Mouse (Mus musculus): Measurements from ENCODE around the gene Aig1. TPM values are rescaled to one million over a fixed set of nuclear protein-coding genes. Genes with fewer than 3 reads are reported as not detected.
A peak's percentile ranks its signal among the peaks of the same experiment; 100 is the strongest.

The Aig1 gene
- polyA plus RNA-seq, 1 experiment from 2014 or later = 39.1 TPM

- no peaks in the 10 kb centered on the region for H3K36me3 ChIP-seq (ENCODE audit: control insufficient read depth, insufficient read depth, low read length)
- no peaks in the 10 kb centered on the region for H3K9me3 ChIP-seq (ENCODE audit: control insufficient read depth, low read length)
- WGBS = 89% methylated on average over 5 of the region's 5 CpGs
- no peak overlapping the region for H3K4me2 ChIP-seq (replicated peaks; ENCODE audit: low read depth, low read length)
- ATAC-seq (ENCODE audit: low FRiP score, low TSS enrichment) = no peak
- H3K9ac ChIP-seq (ENCODE audit: low read depth, low read length) = no peak overlapping the region
- H3K27ac ChIP-seq (ENCODE audit: low read depth, low read length) = no peak overlapping the region
- no peaks in the 10 kb centered on the region for H3K27me3 ChIP-seq (ENCODE audit: control insufficient read depth, insufficient read depth, low read length)
- H3K4me3 ChIP-seq (ENCODE audit: low read length) = no peak overlapping the region
- H3K4me1 ChIP-seq (ENCODE audit: control insufficient read depth, insufficient read depth, low read length) = no peaks in the 10 kb centered on the region
Measured at GRCm38 (mm10) chr10:13753777-13754176, 115.0 kb downstream of the Aig1 start.

- Histone ChIP-seq H3K27me3 (ENCODE audit: control insufficient read depth, insufficient read depth, low read length) (no peaks in the 10 kb centered on the region), H3K9me3 (ENCODE audit: control insufficient read depth, low read length) (no peaks in the 10 kb centered on the region), H3K4me1 (ENCODE audit: control insufficient read depth, insufficient read depth, low read length) (no peaks in the 10 kb centered on the region), H3K9ac (ENCODE audit: low read depth, low read length) (no peak overlapping the region), H3K36me3 (ENCODE audit: control insufficient read depth, insufficient read depth, low read length) (no peaks in the 10 kb centered on the region), H3K4me2 (replicated peaks; ENCODE audit: low read depth, low read length) (no peak overlapping the region), H3K27ac (ENCODE audit: low read depth, low read length) (no peak overlapping the region), H3K4me3 (ENCODE audit: low read length) (no peak overlapping the region)
- ATAC-seq (ENCODE audit: low FRiP score, low TSS enrichment) = no peak
- WGBS = 88% methylated on average over 18 of the region's 18 CpGs
Measured at GRCm38 (mm10) chr10:13739494-13740140, 129.2 kb downstream of the Aig1 start.

- 88% methylated on average over 4 of the region's 4 CpGs for WGBS
- Histone ChIP-seq H3K9me3 (ENCODE audit: control insufficient read depth, low read length) (no peaks in the 10 kb centered on the region), H3K27ac (ENCODE audit: low read depth, low read length) (no peak overlapping the region), H3K27me3 (ENCODE audit: control insufficient read depth, insufficient read depth, low read length) (no peaks in the 10 kb centered on the region), H3K4me2 (replicated peaks; ENCODE audit: low read depth, low read length) (no peak overlapping the region), H3K9ac (ENCODE audit: low read depth, low read length) (no peak overlapping the region), H3K4me3 (ENCODE audit: low read length) (no peak overlapping the region), H3K36me3 (ENCODE audit: control insufficient read depth, insufficient read depth, low read length) (no peaks in the 10 kb centered on the region), H3K4me1 (ENCODE audit: control insufficient read depth, insufficient read depth, low read length) (no peaks in the 10 kb centered on the region)
- ATAC-seq (ENCODE audit: low FRiP score, low TSS enrichment) = no peak
Measured at GRCm38 (mm10) chr10:13730039-13730748, 138.6 kb downstream of the Aig1 start.

- Histone ChIP-seq H3K4me2 (replicated peaks; ENCODE audit: low read depth, low read length) (no peak overlapping the region), H3K9me3 (ENCODE audit: control insufficient read depth, low read length) (no peaks in the 10 kb centered on the region), H3K36me3 (ENCODE audit: control insufficient read depth, insufficient read depth, low read length) (no peaks in the 10 kb centered on the region), H3K4me3 (ENCODE audit: low read length) (no peak overlapping the region), H3K4me1 (ENCODE audit: control insufficient read depth, insufficient read depth, low read length) (no peaks in the 10 kb centered on the region), H3K27ac (ENCODE audit: low read depth, low read length) (no peak overlapping the region), H3K27me3 (ENCODE audit: control insufficient read depth, insufficient read depth, low read length) (no peaks in the 10 kb centered on the region), H3K9ac (ENCODE audit: low read depth, low read length) (no peak overlapping the region)
- 51% methylated on average over 6 of the region's 6 CpGs for WGBS
- ATAC-seq (ENCODE audit: low FRiP score, low TSS enrichment) = no peak
Measured at GRCm38 (mm10) chr10:13727676-13728075, 141.1 kb downstream of the Aig1 start.

DNA sequence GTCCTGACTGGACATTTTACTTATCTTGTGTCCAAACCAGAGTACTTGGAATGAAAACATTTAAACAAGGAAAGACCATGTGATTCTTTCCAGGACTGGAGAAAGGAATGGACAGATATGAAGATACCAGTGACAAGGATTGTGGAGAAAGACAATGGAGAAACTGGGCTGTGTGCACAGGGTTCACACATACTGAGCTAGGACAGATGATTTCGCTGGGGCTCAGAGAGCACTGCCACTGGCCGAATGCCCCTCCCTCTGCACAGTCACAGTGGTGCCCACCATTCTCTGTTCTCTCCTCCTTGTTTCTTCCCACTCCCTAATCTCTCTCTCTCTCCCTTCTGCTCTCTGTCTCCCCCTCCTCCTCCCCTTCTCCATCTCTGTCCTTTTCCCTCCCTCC, 142.6 kb downstream of the Aig1 start:
- WGBS = 95% methylated on average over 2 of the region's 2 CpGs
- Histone ChIP-seq H3K4me3 (ENCODE audit: low read length) (no peak overlapping the region), H3K9me3 (ENCODE audit: control insufficient read depth, low read length) (no peaks in the 10 kb centered on the region), H3K27ac (ENCODE audit: low read depth, low read length) (no peak overlapping the region), H3K4me1 (ENCODE audit: control insufficient read depth, insufficient read depth, low read length) (no peaks in the 10 kb centered on the region), H3K36me3 (ENCODE audit: control insufficient read depth, insufficient read depth, low read length) (no peaks in the 10 kb centered on the region), H3K4me2 (replicated peaks; ENCODE audit: low read depth, low read length) (no peak overlapping the region), H3K27me3 (ENCODE audit: control insufficient read depth, insufficient read depth, low read length) (no peaks in the 10 kb centered on the region), H3K9ac (ENCODE audit: low read depth, low read length) (no peak overlapping the region)
- no peak for ATAC-seq (ENCODE audit: low FRiP score, low TSS enrichment)

DNA sequence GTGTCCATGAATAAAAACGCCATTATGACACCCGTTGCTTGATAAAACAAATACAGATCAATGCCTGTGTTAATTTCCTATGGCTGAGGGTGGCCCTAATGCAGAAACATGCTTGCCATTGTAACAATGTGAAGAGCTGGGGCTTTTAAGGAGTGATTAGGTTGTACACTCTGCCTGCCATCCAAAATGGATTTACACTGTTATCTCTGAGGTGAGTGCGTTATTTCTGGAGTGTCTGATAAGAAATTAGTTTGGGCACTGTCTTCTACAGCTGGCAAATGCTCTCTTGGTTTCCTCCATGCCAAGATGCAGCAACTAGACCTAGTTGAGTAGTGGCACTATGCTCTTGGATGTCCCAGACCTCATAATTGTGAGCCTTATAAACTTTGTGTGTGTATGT, 143.5 kb downstream of the Aig1 start:
- Histone ChIP-seq H3K4me2 (replicated peaks; ENCODE audit: low read depth, low read length) (no peak overlapping the region), H3K9ac (ENCODE audit: low read depth, low read length) (no peak overlapping the region), H3K4me1 (ENCODE audit: control insufficient read depth, insufficient read depth, low read length) (no peaks in the 10 kb centered on the region), H3K27me3 (ENCODE audit: control insufficient read depth, insufficient read depth, low read length) (no peaks in the 10 kb centered on the region), H3K36me3 (ENCODE audit: control insufficient read depth, insufficient read depth, low read length) (no peaks in the 10 kb centered on the region), H3K9me3 (ENCODE audit: control insufficient read depth, low read length) (no peaks in the 10 kb centered on the region), H3K27ac (ENCODE audit: low read depth, low read length) (no peak overlapping the region), H3K4me3 (ENCODE audit: low read length) (no peak overlapping the region)
- WGBS = 88% methylated on average over 3 of the region's 3 CpGs
- no peak for ATAC-seq (ENCODE audit: low FRiP score, low TSS enrichment)

DNA sequence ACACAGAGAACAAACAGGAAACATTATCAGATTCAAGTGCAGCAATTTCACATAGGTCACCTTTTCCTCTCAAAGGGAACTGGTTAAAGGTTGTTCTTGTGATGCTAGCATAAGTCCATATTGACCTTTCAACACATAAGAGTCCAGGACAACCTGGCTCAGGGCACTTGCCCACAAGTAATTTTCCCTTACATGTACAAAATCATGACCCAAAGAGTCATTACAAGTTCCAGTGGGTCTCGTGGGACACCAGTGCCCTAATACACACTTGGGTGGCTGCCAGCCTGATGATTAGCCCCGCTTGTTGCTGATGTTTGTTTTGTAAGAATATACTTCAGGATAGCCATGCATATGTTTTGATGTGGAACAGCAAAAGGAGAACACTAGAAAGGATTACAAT, 152.6 kb downstream of the Aig1 start:
- Histone ChIP-seq H3K4me1 (ENCODE audit: control insufficient read depth, insufficient read depth, low read length) (peaks cover 16% of the 10 kb centered on the region), H3K4me2 (replicated peaks; ENCODE audit: low read depth, low read length) (no peak overlapping the region), H3K27me3 (ENCODE audit: control insufficient read depth, insufficient read depth, low read length) (no peaks in the 10 kb centered on the region), H3K27ac (ENCODE audit: low read depth, low read length) (no peak overlapping the region), H3K36me3 (ENCODE audit: control insufficient read depth, insufficient read depth, low read length) (no peaks in the 10 kb centered on the region), H3K9me3 (ENCODE audit: control insufficient read depth, low read length) (no peaks in the 10 kb centered on the region; the same call in 1 of the 2 replicates), H3K4me3 (ENCODE audit: low read length) (no peak overlapping the region), H3K9ac (ENCODE audit: low read depth, low read length) (no peak overlapping the region)
- no peak for ATAC-seq (ENCODE audit: low FRiP score, low TSS enrichment)
- 31% methylated on average over 2 of the region's 2 CpGs for WGBS

- H3K4me1 ChIP-seq (ENCODE audit: control insufficient read depth, insufficient read depth, low read length) = peaks cover 16% of the 10 kb centered on the region
- WGBS = 85% methylated on average over 6 of the region's 6 CpGs
- ATAC-seq (ENCODE audit: low FRiP score, low TSS enrichment) = no peak
- no peak overlapping the region for H3K4me2 ChIP-seq (replicated peaks; ENCODE audit: low read depth, low read length)
- no peak overlapping the region for H3K4me3 ChIP-seq (ENCODE audit: low read length)
- no peaks in the 10 kb centered on the region; the same call in 1 of the 2 replicates for H3K9me3 ChIP-seq (ENCODE audit: control insufficient read depth, low read length)
- no peaks in the 10 kb centered on the region for H3K27me3 ChIP-seq (ENCODE audit: control insufficient read depth, insufficient read depth, low read length)
- H3K9ac ChIP-seq (ENCODE audit: low read depth, low read length) = no peak overlapping the region
- no peaks in the 10 kb centered on the region for H3K36me3 ChIP-seq (ENCODE audit: control insufficient read depth, insufficient read depth, low read length)
- no peak overlapping the region for H3K27ac ChIP-seq (ENCODE audit: low read depth, low read length)
Measured at GRCm38 (mm10) chr10:13715584-13715983, 153.2 kb downstream of the Aig1 start.

- peak overlapping the region; percentile 17; the same call in 1 of the 2 replicates for H3K4me2 ChIP-seq (replicated peaks; ENCODE audit: low read depth, low read length)
- no peak overlapping the region for H3K4me3 ChIP-seq (ENCODE audit: low read length)
- no peak overlapping the region for H3K9ac ChIP-seq (ENCODE audit: low read depth, low read length)
- peak overlapping the region; percentile 43; the same call in 1 of the 2 replicates for H3K27ac ChIP-seq (ENCODE audit: low read depth, low read length)
- no peaks in the 10 kb centered on the region; the same call in 1 of the 2 replicates for H3K9me3 ChIP-seq (ENCODE audit: control insufficient read depth, low read length)
- H3K36me3 ChIP-seq (ENCODE audit: control insufficient read depth, insufficient read depth, low read length) = no peaks in the 10 kb centered on the region
- 20% methylated on average over 7 of the region's 7 CpGs for WGBS
- no peaks in the 10 kb centered on the region for H3K27me3 ChIP-seq (ENCODE audit: control insufficient read depth, insufficient read depth, low read length)
- peaks cover 16% of the 10 kb centered on the region for H3K4me1 ChIP-seq (ENCODE audit: control insufficient read depth, insufficient read depth, low read length)
- ATAC-seq (ENCODE audit: low FRiP score, low TSS enrichment) = 0 out of 2 replicates have a peak, but pooled peaks have one; percentile 54
Measured at GRCm38 (mm10) chr10:13714920-13715293, 153.9 kb downstream of the Aig1 start.
